Mouse (Mus musculus): ENCODE data around the gene Psmb11. TPM values are rescaled to one million over a fixed set of nuclear protein-coding genes. Genes with fewer than 3 reads are reported as not detected.

Gene Psmb11
- total RNA-seq, 2 experiments from 2014 or later: 0.35 to 0.38 TPM

GRCm38 (mm10) chr14:54640121-54640520 lies 18.9 kb downstream of the Psmb11 start:
- DNase-seq (ENCODE audit: low spot score in 2 of 2): no peak

DNA sequence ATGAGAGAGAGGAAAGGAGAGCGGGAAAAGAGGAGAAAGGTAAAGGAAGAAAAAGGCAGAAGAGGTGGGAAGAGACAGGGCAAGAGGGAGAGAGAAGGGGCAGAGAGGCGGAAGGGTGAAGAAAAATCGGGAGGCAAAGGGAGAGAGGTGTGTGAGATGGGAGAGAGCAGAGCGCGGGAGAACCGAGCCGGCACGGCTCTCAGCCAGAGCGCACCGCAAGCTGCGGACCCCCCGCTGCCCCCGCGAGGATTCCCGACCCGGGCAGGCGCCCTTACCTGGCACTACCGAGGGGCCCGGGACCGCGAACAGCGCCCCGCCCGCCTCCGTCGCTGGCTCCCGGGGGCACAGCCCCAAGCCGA lies 19.7 kb downstream of the Psmb11 start, which contains the start of gene Gm17606:
TSS of gene Gm17606 (plus strand) at position 7 of the 359 bp plus-strand sequence.
- no peak for DNase-seq (ENCODE audit: low spot score in 2 of 2)

GRCm38 (mm10) chr14:54641305-54641969 lies 20.2 kb downstream of the Psmb11 start, which contains the start of gene Cdh24:
Gene Cdh24, minus strand, starts transcription at chr14:54641364.
- DNase-seq (ENCODE audit: low spot score in 2 of 2): peak; percentile 90 to 91

- DNase-seq (ENCODE audit: low spot score in 2 of 2): no peak
Observed at GRCm38 (mm10) chr14:54642224-54642944, 21.2 kb downstream of the Psmb11 start.

DNA sequence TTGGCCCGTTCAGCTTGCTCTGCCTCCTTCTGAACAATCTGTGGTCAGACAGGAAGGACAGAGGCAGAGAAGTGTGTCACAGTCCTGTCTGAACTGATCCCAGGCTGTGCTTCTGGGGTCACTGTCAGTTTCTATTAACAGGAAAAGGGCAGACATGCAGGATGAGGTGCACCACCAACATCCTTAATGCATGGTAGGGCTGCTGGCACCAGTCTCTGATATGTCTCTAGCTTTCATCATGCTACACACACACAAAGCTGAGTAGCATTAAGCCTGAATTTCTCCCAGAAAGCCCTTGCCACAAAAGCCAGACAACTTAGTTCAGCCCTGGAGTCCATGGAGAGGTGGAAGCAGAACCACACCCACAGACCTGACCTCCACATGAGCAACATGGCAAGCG lies 21.8 kb downstream of the Psmb11 start:
- DNase-seq (ENCODE audit: low spot score in 2 of 2): no peak

DNA sequence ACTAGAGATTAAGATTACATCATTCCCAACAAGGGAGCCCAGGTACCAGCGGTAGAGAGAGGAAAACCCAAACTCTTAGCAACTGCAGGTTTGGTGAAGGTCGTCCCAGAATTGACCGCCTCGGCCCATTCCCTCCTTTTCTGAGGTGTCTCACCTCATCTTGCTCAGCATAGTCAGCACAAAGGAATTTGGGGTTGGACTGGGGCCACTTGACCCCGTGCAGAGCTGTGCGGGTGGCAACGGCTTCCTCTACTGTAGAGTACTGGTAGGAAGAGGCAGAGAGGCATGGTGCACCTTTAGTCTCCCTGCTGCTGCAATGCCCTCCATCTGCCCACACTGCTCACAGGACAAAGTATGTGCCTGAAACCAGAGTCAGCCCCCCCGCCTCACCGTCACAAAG lies 23.1 kb downstream of the Psmb11 start:
- no peak for DNase-seq (ENCODE audit: low spot score in 2 of 2)

- no peak for DNase-seq (ENCODE audit: low spot score in 2 of 2)
Observed at GRCm38 (mm10) chr14:54646455-54646854, 25.2 kb downstream of the Psmb11 start.

DNA sequence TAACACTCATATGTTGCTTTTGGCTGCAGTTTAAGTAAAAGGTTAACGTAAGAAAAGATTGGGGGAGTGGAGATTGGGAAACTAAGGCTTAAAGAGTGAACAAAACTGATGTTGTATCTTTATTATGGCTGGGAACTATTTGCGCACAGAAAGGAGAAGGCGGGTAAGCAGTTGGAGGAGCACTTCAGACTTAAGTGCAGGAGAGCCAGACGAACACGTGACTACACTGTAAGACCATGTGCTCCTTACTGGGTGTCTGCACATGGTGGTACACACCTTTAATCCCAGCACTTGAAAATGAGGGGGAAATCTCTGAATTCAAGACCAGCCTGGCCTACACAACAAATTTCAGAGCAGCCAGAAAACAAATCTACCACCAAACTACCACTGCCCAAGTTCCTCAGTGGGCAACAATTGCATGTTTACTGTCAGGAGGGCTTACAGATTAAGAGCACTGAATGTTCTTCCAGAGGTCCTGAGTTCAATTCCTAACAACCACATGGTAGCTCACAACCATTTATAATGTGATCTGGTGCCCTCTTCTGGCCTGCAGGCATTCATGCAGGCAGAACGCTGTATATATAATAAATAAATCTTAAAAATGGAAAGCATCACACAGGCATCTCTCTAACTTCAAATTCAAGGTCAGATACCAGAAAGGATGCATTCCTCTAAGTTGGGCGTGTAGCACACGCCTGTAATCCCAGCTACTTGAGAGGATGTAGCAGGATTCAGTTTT lies 25.8 kb downstream of the Psmb11 start:
- DNase-seq (ENCODE audit: low spot score in 2 of 2): no peak

DNA sequence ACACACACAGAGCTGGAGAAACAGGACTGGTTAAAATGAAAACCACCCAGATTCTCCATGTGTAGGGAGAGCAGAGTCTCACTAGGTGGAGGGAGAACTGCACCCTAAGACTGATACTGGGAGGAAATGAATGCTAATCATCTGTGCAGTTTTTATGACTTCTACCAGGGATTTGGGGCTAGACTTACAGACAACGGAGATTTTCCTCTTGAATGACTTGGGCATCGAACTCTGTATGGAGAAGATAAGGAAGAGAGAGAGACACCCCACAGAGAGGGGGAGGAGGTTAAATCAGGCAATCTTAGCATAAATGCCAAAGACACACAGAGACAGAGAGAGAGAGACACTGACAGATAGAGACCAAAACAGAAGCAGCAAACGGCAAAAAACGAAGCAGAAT lies 26.7 kb downstream of the Psmb11 start:
- no peak for DNase-seq (ENCODE audit: low spot score in 2 of 2)

DNA sequence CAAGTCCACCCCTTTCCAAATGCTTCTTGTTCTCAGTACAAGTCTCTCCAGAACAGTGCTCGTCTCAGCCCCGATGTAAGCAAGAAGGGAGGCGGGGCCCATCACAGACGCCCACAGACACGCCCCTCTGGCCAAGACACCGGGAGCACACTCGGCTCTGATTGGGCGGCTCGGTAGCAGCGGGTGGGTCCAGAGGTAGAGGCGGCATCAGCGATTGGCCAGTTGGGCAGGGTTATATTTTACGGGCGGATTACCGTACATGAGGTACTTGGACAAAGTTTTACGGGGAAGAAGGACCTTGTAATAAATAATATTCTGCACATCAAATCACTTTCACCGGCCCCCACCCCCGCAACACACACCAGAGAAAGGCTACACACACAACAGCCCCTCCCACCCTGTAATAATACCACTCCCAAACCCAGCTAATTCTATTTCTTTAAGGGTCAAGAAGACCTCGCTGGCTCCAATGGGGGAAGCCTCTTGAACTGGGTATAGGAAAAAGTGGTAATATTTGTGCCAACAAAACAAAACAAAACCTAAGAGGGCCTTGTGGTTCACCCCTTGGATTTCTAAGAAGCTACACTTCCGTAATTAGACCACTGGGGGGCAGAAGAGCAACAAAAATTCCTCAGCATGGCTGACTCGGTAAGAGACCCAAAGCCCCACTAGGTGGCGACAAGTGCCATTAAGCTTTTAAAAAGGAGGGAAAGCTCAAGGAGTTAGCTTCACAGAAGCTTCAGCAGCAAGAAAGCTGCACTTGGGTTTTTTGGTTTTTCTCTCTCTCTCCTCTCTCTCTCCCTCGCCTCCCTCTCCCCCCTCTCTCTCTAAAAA lies 29.6 kb downstream of the Psmb11 start:
- peak; percentile 71 to 91 for DNase-seq (ENCODE audit: low spot score in 2 of 2)

DNA sequence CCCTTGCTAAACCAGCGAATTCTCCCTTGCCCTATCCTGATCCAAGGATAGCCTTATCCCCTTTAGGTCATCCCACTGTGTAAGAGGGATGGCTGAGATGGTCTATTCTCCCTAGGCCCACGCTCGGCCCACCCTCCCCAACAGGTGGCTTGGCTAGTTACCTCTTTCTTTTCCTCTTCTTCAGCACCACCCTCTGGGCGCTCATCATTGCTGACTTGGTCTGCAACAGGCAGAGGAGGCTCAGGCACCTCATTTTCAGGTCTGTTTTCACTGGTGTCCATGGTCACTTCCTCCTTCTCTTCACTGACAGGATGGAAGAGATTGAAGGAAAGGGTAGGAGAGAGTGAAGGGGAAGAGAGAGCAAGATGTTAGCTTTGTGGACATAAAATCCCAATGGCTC lies 30.3 kb downstream of the Psmb11 start:
- DNase-seq (ENCODE audit: low spot score in 2 of 2): no peak

DNA sequence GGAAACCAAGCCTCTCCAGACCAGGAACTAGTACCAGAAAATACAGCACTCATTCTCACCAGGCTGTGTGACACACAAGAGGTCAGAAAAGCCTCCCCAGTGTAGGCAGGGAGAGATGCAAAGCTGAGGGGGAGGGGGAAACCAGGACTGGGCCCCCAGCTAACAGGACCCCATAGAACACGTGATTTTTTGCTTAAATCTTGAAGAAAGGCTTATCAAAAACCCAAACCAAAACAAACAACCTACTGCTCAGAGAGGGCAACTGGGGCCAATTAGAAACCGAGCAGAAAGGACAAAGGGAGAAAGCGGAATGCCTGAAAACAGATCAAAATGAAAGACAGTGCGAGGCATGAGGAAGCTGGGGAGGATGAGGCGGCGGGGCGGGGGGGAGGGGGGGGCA lies 31.6 kb downstream of the Psmb11 start:
- DNase-seq (ENCODE audit: low spot score in 2 of 2): no peak

DNA sequence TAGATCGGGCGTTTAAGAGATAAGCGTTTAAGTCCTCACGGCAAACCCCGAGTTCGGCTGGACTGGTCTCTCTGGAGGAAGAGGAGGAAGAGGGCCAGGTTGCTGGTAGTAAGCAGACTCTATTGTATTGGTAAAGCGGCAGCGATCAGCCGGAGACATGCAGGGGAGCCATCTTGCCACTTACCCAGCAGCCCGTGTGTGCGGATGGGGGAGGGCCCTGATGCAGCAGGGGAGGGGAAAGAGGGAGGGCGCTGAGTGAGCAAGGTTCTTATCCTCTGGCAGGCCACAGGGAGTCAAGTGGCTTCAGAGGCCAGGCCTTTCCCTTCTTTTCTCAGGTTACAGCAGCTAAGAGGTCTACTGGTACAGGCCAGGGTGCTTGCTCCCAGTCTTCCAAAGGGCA lies 32.3 kb downstream of the Psmb11 start:
- DNase-seq (ENCODE audit: low spot score in 2 of 2): peak; percentile 76 to 86

DNA sequence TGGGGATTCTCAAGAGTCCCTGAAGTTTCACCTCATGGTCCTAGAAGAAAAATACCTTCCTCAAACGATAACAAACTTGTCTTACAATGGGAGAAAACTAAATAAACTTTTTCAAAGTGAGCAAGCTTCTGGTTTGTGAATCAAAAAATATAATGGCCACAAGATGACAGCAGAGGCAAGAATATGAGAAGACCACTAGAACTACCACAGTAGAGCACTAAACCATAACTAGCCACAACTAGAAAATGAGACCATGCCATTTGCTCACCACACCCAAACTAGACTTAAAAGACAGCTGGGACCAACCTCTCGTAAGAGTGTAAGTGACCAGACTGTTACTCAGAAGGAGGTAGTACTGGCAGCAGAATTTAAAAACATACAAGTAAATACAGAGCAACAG lies 38.8 kb downstream of the Psmb11 start:
- DNase-seq (ENCODE audit: low spot score in 2 of 2): no peak

- no peak for DNase-seq (ENCODE audit: low spot score in 2 of 2)
Observed at GRCm38 (mm10) chr14:54664477-54665222, 43.4 kb downstream of the Psmb11 start.

DNA sequence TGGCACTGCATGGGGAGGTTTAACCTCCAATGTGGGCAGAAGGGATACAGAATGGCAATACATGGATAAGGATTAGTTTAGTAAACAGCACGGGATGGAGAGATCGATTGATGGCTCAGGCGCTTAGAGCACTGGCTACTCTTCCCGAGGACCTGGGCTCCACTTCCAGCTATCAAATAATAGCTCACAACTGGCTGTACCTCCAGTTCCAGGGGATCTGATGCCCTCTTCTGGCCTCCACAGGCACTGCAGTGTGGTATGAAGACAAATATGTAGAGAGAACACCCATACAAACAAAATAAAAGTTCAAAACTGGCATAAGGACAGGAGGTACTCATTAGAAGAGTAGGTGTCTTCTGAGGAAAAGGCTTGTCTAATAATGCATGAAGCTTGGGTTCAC lies 48.1 kb downstream of the Psmb11 start:
- no peak for DNase-seq (ENCODE audit: low spot score in 2 of 2)

DNA sequence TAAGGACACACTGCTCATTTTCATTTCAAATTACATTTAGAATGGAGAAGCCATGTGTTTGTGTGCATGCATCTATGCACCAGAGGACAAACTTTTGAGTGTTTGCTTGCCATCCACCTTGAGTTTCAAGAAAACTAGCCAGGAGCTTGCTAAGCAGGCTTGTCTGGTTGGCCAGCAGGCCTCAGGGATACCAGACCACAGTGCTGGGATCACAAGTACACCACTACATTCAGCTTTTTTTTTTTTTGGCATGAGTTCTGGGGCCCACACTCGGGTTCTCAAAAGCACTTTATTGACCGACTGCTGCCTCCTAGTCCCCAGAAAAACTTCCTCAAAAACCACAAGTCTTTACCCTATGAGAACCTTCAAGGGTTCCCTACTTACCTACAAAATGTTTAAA lies 53.1 kb downstream of the Psmb11 start:
- DNase-seq (ENCODE audit: low spot score in 2 of 2): no peak

- peak in 1 of 2 experiments; percentile 46 for DNase-seq (ENCODE audit: low spot score in 2 of 2)
Observed at GRCm38 (mm10) chr14:54676290-54676689, 55.1 kb downstream of the Psmb11 start.

GRCm38 (mm10) chr14:54678657-54679304 lies 57.5 kb downstream of the Psmb11 start:
- DNase-seq (ENCODE audit: low spot score in 2 of 2): no peak
